Mouse (Mus musculus) small intestine, adult 2 months (tissue): Measurements from ENCODE around the gene Csgalnact2.

ENCODE experiments used
- CTCF ChIP-seq: fragments of 200-500 bp; IDR thresholded peaks from 2 replicates; pipeline ENCODE4 v1.5.1; 2012; ENCODE audit warnings: low read depth, mild to moderate bottlenecking, control low read depth, inconsistent platforms, low read length, moderate library complexity, mixed read lengths; ENCODE audit not compliant: insufficient replicate concordance, insufficient read length; ENCODE audit errors: extremely low read depth
- POLR2A ChIP-seq: fragments of 200-500 bp; IDR thresholded peaks from 2 replicates; pipeline ENCODE4 v1.6.1; 2012; ENCODE audit warnings: low read depth, mild to moderate bottlenecking, control low read depth, inconsistent platforms, low read length, moderate library complexity

DNA sequence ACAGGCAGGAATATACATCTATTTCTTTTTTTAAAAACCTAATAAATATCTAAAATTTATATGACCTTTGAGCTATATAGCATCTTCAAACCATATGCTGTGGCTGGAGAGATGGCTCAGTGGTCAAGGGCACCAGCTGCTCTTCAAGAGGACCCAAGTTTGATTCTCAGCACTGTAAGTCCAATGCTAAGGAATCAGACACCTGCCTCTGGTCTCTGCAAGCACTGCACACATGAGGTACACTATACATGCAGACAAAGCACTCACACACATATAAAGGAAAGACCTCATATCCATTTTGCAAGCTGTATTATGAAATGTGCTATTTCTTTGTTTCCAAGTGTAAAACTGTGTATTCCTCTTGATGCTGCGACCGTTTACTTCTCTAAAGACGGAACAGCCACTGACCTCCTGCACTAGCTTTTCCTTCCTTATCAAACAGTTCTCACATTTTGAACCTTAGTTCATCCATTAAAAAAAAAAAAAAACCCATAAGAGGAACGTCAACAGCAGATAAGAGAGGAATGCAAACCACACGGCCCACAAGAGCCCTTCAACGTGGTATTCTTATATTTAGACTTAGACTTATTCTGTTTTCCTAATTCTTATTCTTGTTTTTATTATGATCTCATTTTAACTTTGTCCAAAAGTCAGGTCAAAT is 11.0 kb downstream of the Csgalnact2 start:
- TF ChIP-seq CTCF: no peak
- no peak for TF ChIP-seq POLR2A
